Mouse (Mus musculus) heart, embryonic 14.5 days (tissue): ENCODE data around the gene Pard3b. TPM values are rescaled to one million over a fixed set of nuclear protein-coding genes. Genes with fewer than 3 reads are reported as not detected.

Experiments used
- ATAC-seq: fragments of 200-750 bp; cut with Nextera tagmentation; 2 replicates; pipeline ENCODE4 v1.8.0; 2017; ENCODE audit warnings: low read depth, moderate TSS enrichment; ENCODE audit not compliant: insufficient number of reproducible peaks, insufficient read depth, low FRiP score
- H3K27ac ChIP-seq, 2 experiments: fragments of 200-500 bp in 1 of 2; fragments of 300-500 bp in 1 of 2; sonication (generic) in 1 of 2; replicated peaks in 1 of 2; 2 replicates each; pipeline ENCODE4 v1.5.1; 2012 to 2014; ENCODE audit warnings: low read depth in 2 of 2, low read length in 2 of 2, control low read depth in 1 of 2, mild to moderate bottlenecking in 1 of 2, mixed read lengths in 1 of 2; ENCODE audit not compliant: control insufficient read depth in 1 of 2, insufficient read depth in 1 of 2
- H3K27me3 ChIP-seq: fragments of 300-500 bp; sonication (generic); 2 replicates; pipeline ENCODE4 v1.6.1; 2014; ENCODE audit warnings: mild to moderate bottlenecking, low read length, control low read depth; ENCODE audit not compliant: control insufficient read depth, insufficient read depth
- H3K36me3 ChIP-seq: fragments of 300-500 bp; sonication (generic); 2 replicates; pipeline ENCODE4 v1.6.1; 2014; ENCODE audit warnings: mild to moderate bottlenecking, control low read depth, low read length, mixed read lengths; ENCODE audit not compliant: control insufficient read depth, insufficient read depth
- H3K4me1 ChIP-seq, 2 experiments: fragments of 200-500 bp in 1 of 2; fragments of 300-500 bp in 1 of 2; sonication (generic) in 1 of 2; 2 replicates each; pipeline ENCODE4 v1.6.1; 2012 to 2014; ENCODE audit warnings: low read length in 2 of 2, control low read depth in 1 of 2, mixed read lengths in 1 of 2; ENCODE audit not compliant: control insufficient read depth in 2 of 2, insufficient read depth in 2 of 2
- H3K4me2 ChIP-seq: fragments of 300-500 bp; sonication (generic); 2 replicates; pipeline ENCODE4 v1.6.1; 2014; ENCODE audit warnings: mild to moderate bottlenecking, low read length
- H3K4me3 ChIP-seq, 2 experiments: fragments of 200-500 bp in 1 of 2; fragments of 300-500 bp in 1 of 2; sonication (generic) in 1 of 2; 2 replicates each; pipeline ENCODE4 v1.5.1; 2012 to 2014; ENCODE audit warnings: low read length in 2 of 2, mild to moderate bottlenecking in 2 of 2, control low read depth in 1 of 2, low read depth in 1 of 2, moderate library complexity in 1 of 2; ENCODE audit not compliant: control insufficient read depth in 1 of 2, insufficient read depth in 1 of 2
- H3K9ac ChIP-seq: fragments of 300-500 bp; sonication (generic); 2 replicates; pipeline ENCODE4 v1.6.1; 2014; ENCODE audit warnings: mild to moderate bottlenecking, low read length
- H3K9me3 ChIP-seq: fragments of 300-500 bp; sonication (generic); 2 replicates; pipeline ENCODE4 v1.6.1; 2016; ENCODE audit warnings: low read length, control low read depth; ENCODE audit not compliant: control insufficient read depth
- WGBS: fragments of 180-500 bp; shearing (Covaris S2); extraction: QIAGEN DNeasy Blood & Tissue Kit; methylation state at CpG from one replicate; pipeline ENCODE4 v1.1.7; 2014; 5-methylcytosine and 5-hydroxymethylcytosine counted together
- polyA plus RNA-seq: library from polyadenylated mRNA; unstranded; fragments of >200 nt; fragmentation: Nextera tagmentation; extraction: Ambion mirVana; gene quantifications from 2 replicates; pipeline ENCODE4 v1.2.1, GENCODE M21; 2014

Gene Pard3b
- polyA plus RNA-seq, 1 experiment from 2014 or later, result 17.1 TPM

DNA sequence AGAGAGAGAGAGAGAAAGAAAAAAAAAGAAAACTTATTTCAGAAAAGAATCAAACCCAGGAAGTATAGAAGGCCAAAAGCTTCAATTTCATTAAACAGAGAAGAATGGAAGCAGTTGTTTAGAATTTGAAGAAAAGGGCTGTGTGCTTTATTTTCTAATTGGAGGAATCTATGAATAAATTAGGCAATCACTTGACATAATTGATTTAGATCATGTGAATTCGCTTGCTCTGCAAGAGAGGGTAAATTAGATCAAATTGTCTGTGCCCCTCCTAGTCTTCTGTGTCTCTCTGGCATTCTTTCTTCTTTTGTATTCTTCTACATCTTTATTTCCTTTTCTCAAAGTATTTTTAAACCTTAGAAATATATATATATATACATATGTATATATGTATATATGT lies 616.3 kb downstream of the Pard3b start:
- no peaks in the 10 kb centered on the region for H3K36me3 ChIP-seq
- H3K27ac ChIP-seq, result no peak overlapping the region
- no peak overlapping the region for H3K4me3 ChIP-seq
- 0 out of 4 replicates have a peak, but pooled peaks cover 0 to 1% of the 10 kb centered on the region in 2 experiments for H3K4me1 ChIP-seq
- no peak for ATAC-seq
- H3K9me3 ChIP-seq, result no peaks in the 10 kb centered on the region
- H3K9ac ChIP-seq, result no peak overlapping the region
- no peaks in the 10 kb centered on the region for H3K27me3 ChIP-seq
- 86% methylated on average over 1 of the region's 1 CpGs for WGBS
- no peak overlapping the region for H3K4me2 ChIP-seq

DNA sequence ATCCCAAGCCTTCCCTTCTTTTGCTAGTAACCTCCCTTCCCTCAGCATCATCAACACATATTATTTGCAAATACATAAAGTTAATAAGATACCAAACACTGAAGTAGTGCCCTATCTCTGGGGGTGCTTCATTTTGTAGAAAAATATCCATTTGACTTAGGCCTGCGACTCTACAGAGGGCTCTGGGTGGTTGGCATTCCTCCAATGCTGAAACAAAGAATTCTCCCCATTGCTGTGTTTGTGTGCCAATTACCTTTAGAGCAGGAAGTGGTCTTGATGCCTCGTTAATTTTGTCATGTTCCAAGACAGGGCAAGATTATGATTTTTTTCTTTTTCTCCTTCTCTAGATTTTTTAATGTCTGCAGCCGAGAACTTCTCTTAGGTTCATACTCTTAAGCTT lies 637.8 kb downstream of the Pard3b start:
- Histone ChIP-seq H3K27me3 (no peaks in the 10 kb centered on the region), H3K4me1 (no peaks in the 10 kb centered on the region), H3K4me3 (no peak overlapping the region), H3K9ac (no peak overlapping the region), H3K9me3 (no peaks in the 10 kb centered on the region), H3K36me3 (no peaks in the 10 kb centered on the region), H3K4me2 (no peak overlapping the region), H3K27ac (no peak overlapping the region)
- 71% methylated on average over 3 of the region's 3 CpGs for WGBS
- no peak for ATAC-seq

DNA sequence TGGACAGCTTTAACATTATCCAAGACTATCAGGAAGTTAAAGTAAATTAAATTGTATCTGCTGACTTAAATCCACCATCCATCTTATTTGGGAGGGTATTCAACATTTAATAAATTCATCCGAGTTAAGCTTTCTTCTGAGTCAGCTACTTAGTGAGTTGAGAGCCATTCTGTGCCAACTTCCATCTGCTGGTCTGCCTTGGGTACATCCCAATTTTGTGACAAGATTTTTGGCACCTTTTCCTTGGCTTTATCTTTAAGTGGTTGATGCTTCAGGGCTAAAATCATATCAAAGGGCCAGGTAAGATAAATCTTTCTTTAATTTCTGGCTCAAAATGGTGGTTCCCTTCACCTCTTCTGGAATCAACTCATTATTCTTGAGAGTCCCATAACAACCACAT lies 640.0 kb downstream of the Pard3b start:
- no peak overlapping the region for H3K4me2 ChIP-seq
- H3K4me1 ChIP-seq, result no peaks in the 10 kb centered on the region
- H3K9me3 ChIP-seq, result no peaks in the 10 kb centered on the region
- no peak overlapping the region for H3K4me3 ChIP-seq
- no peak for ATAC-seq
- no peaks in the 10 kb centered on the region for H3K36me3 ChIP-seq
- no peak overlapping the region for H3K27ac ChIP-seq
- no peaks in the 10 kb centered on the region for H3K27me3 ChIP-seq
- 93% methylated on average over 1 of the region's 1 CpGs for WGBS
- no peak overlapping the region for H3K9ac ChIP-seq

DNA sequence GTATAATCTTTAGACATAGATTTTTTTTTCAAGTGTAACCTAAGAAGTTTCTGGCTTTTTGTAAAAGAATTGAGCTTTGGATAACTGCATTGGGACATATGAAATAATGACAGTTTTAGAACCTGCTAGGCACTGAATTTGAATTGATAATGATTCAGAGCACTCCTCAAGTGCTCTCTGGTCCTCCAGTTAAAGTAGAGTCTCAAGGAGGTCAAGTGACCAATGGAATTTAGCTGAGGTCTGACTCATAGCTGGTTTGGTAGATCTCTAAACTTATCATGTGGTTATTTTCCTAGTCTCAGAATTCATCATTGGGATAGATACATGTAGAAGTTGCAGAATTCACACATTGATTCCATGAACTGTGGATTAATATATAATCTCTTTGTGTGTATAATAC lies 642.0 kb downstream of the Pard3b start:
- no peak overlapping the region for H3K4me3 ChIP-seq
- H3K9ac ChIP-seq, result no peak overlapping the region
- no peak for ATAC-seq
- H3K36me3 ChIP-seq, result no peaks in the 10 kb centered on the region
- H3K27ac ChIP-seq, result no peak overlapping the region
- no peaks in the 10 kb centered on the region for H3K4me1 ChIP-seq
- no peaks in the 10 kb centered on the region for H3K9me3 ChIP-seq
- H3K4me2 ChIP-seq, result no peak overlapping the region
- no peaks in the 10 kb centered on the region for H3K27me3 ChIP-seq

DNA sequence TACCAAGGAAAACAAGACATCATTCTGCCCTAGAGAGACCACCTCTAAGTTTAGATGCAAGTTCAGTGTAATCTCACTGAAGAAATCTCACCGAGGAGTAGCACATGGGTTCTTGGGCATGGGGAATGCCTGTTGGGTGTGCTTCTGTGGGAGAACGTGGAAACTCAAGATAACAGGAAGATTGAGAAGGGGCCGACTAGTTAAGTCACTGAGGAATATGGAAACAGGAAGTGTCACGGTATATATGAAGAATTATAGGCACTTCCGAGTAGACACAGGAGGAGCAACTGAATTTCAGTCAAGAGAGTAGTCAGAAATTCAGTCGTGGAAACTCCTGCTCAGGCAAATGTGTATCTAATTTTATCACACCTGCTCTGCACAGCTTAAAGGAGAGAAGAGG lies 644.2 kb downstream of the Pard3b start:
- Histone ChIP-seq H3K4me3 (no peak overlapping the region), H3K4me1 (no peaks in the 10 kb centered on the region), H3K27me3 (no peaks in the 10 kb centered on the region), H3K9me3 (no peaks in the 10 kb centered on the region), H3K9ac (no peak overlapping the region), H3K36me3 (no peaks in the 10 kb centered on the region), H3K27ac (no peak overlapping the region), H3K4me2 (no peak overlapping the region)
- 59% methylated on average over 6 of the region's 6 CpGs for WGBS
- ATAC-seq, result no peak

DNA sequence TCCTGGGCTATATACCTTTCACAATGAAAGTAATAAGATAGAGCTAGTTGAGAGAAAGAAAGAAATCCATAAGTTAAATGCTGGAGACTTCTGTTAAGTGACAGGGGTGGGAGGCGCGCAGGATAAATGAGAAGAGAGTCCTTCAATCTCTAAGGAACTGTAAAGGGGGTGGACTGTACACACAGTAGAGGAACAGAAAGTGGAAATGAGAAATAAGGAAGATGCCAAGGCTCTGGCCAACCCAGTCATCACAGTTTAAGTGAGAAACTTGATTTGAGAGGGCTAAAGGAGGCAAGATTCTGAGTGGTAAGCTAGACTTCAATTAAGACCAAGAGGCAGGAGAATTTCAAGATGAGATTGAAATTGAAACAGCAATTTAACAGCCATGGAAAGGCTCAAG lies 645.0 kb downstream of the Pard3b start:
- Histone ChIP-seq H3K9me3 (no peaks in the 10 kb centered on the region), H3K4me1 (no peaks in the 10 kb centered on the region), H3K4me3 (no peak overlapping the region), H3K4me2 (no peak overlapping the region), H3K27ac (no peak overlapping the region), H3K27me3 (no peaks in the 10 kb centered on the region), H3K36me3 (no peaks in the 10 kb centered on the region), H3K9ac (no peak overlapping the region)
- ATAC-seq, result no peak
- WGBS, result 100% methylated on average over 2 of the region's 2 CpGs

DNA sequence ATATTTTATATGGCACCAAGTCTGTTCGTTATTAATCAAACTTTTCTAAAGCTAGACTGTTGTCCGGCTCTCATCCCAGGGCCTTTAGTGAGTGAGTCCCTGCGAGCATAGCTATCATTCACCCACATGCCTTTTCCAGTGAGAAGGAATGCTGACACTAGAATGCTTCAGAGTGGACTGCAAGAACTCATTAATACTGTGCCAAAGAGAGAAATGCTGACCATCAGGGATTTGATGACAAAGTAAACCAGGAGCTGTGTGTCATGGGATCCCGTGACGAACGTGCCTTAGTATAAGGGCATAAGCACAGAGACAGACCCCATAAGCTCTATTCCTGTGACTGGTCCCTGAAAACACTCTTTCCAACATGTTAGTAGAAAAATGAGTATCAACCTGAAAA lies 670.8 kb downstream of the Pard3b start:
- Histone ChIP-seq H3K36me3 (no peaks in the 10 kb centered on the region), H3K4me3 (no peak overlapping the region), H3K4me1 (peaks cover 0 to 3% of the 10 kb centered on the region in 2 experiments; a peak in 1 of 4 replicates), H3K4me2 (no peak overlapping the region), H3K27me3 (no peaks in the 10 kb centered on the region), H3K27ac (no peak overlapping the region), H3K9ac (no peak overlapping the region), H3K9me3 (no peaks in the 10 kb centered on the region)
- ATAC-seq, result no peak
- 41% methylated on average over 6 of the region's 6 CpGs for WGBS

DNA sequence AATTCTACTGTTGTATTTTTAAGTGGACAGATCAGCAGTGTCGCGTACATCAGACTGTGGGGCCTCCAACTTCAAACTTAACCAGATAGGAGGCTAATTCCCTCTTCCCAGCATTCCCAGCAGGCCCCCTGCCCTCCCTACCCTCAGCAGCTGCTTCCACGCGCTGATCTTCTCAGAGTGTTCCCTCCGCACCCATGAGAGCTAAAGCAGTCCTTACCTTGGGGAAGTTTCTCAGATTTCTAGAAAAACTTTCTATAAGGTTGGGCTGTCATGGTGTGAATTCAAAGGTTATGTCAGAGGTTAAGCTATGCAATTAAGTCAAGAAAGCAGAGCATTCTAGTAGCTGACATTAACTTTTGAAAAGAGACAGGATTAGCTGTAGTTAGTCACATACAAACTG lies 686.6 kb downstream of the Pard3b start:
- Histone ChIP-seq H3K4me1 (peaks cover 0 to 6% of the 10 kb centered on the region in 2 experiments; a peak in 1 of 4 replicates), H3K9ac (no peak overlapping the region), H3K27ac (no peak overlapping the region), H3K36me3 (no peaks in the 10 kb centered on the region), H3K27me3 (no peaks in the 10 kb centered on the region), H3K4me2 (no peak overlapping the region), H3K4me3 (no peak overlapping the region), H3K9me3 (no peaks in the 10 kb centered on the region)
- no peak for ATAC-seq
- 56% methylated on average over 5 of the region's 5 CpGs for WGBS
